Mouse (Mus musculus): ENCODE data around the gene Fv1. TPM values are rescaled to one million over a fixed set of nuclear protein-coding genes. Genes with fewer than 3 reads are reported as not detected.

Gene Fv1
- polyA plus RNA-seq, 1 experiment, result 1.8 TPM

DNA sequence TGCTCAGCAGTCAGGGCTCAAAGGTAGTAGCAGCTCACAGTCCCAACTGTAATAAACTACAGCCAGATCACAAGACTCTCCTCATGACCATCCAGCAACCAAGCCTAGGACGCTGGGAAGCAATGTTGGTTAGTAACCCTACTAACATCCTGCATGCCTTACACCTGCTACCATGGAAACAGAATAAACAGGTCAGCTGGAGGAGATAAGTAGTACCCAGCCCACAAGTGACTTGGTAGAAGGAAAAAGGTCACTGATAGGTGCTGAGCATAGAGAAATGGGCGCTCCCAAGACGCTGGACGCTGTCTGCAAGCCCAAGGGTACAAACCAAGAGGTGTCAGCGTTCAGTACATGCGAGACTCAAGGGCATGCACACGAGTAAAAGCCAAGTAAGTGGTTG is 31.7 kb downstream of the Fv1 start:
- no peak overlapping the region for H3K4me3 ChIP-seq (ENCODE audit: control insufficient read depth, low read depth, low read length)
- TF ChIP-seq POLR2A (IDR thresholded peaks at IDR 0.05; ENCODE audit: control insufficient read depth, low read depth, low read length) (no peak), CTCF (IDR thresholded peaks at IDR 0.05; ENCODE audit: control insufficient read depth, insufficient read depth, insufficient replicate concordance, low read depth, low read length) (no peak)
- H3K27me3 ChIP-seq (ENCODE audit: control insufficient read depth, insufficient read depth, low read length), result no peaks in the 10 kb centered on the region
- H3K36me3 ChIP-seq (ENCODE audit: control insufficient read depth, insufficient read depth, low read length), result peaks cover 4% of the 10 kb centered on the region
- H3K4me1 ChIP-seq (ENCODE audit: control insufficient read depth, insufficient read depth, low read length), result peaks cover 9% of the 10 kb centered on the region
- no peak overlapping the region for H3K27ac ChIP-seq (ENCODE audit: control insufficient read depth, insufficient read depth, low read depth, low read length)

DNA sequence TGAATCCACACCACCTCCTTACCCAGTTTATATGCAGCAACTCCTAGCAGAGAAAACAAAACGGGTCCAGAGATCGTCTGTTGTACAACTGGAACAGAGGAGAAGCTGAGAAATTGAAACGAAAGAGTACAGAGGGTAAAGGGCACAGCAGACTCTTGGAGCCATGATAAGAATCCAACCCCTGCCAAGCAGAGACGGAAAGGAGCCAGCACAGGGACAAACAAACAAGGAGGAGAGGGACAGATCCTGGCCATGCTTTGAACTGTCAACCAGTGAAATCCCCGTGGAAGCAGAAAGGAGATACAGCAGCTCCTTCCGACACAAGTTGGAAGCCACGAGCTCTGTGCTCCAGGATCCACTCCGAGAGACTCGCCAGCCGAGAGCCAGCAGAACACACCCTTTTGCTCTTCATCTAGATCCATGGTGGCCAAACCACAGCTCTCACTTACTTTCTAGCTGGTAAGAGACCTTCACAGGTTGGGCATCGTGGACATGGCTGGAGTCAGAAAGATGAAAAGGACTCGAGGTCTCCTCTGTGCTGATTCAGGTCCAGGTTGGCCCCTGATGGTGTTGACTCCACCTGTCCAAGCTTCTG is 34.2 kb downstream of the Fv1 start:
- Histone ChIP-seq H3K4me3 (ENCODE audit: control insufficient read depth, low read depth, low read length) (peak overlapping the region; percentile 100), H3K27me3 (ENCODE audit: control insufficient read depth, insufficient read depth, low read length) (no peaks in the 10 kb centered on the region), H3K27ac (ENCODE audit: control insufficient read depth, insufficient read depth, low read depth, low read length) (no peak overlapping the region), H3K4me1 (ENCODE audit: control insufficient read depth, insufficient read depth, low read length) (peaks cover 13% of the 10 kb centered on the region), H3K36me3 (ENCODE audit: control insufficient read depth, insufficient read depth, low read length) (peaks cover 4% of the 10 kb centered on the region)
- TF ChIP-seq POLR2A (IDR thresholded peaks at IDR 0.05; ENCODE audit: control insufficient read depth, low read depth, low read length) (no peak), CTCF (IDR thresholded peaks at IDR 0.05; ENCODE audit: control insufficient read depth, insufficient read depth, insufficient replicate concordance, low read depth, low read length) (no peak)

- TF ChIP-seq CTCF (IDR thresholded peaks at IDR 0.05; ENCODE audit: control insufficient read depth, insufficient read depth, insufficient replicate concordance, low read depth, low read length) (no peak), POLR2A (IDR thresholded peaks at IDR 0.05; ENCODE audit: control insufficient read depth, low read depth, low read length) (no peak)
- H3K27ac ChIP-seq (ENCODE audit: control insufficient read depth, insufficient read depth, low read depth, low read length), result no peak overlapping the region
- H3K36me3 ChIP-seq (ENCODE audit: control insufficient read depth, insufficient read depth, low read length), result peaks cover 4% of the 10 kb centered on the region
- no peaks in the 10 kb centered on the region for H3K27me3 ChIP-seq (ENCODE audit: control insufficient read depth, insufficient read depth, low read length)
- H3K4me1 ChIP-seq (ENCODE audit: control insufficient read depth, insufficient read depth, low read length), result peaks cover 13% of the 10 kb centered on the region
- peak overlapping the region; percentile 100 for H3K4me3 ChIP-seq (ENCODE audit: control insufficient read depth, low read depth, low read length)
Measured at GRCm38 (mm10) chr4:147903601-147904000, 34.8 kb downstream of the Fv1 start.

DNA sequence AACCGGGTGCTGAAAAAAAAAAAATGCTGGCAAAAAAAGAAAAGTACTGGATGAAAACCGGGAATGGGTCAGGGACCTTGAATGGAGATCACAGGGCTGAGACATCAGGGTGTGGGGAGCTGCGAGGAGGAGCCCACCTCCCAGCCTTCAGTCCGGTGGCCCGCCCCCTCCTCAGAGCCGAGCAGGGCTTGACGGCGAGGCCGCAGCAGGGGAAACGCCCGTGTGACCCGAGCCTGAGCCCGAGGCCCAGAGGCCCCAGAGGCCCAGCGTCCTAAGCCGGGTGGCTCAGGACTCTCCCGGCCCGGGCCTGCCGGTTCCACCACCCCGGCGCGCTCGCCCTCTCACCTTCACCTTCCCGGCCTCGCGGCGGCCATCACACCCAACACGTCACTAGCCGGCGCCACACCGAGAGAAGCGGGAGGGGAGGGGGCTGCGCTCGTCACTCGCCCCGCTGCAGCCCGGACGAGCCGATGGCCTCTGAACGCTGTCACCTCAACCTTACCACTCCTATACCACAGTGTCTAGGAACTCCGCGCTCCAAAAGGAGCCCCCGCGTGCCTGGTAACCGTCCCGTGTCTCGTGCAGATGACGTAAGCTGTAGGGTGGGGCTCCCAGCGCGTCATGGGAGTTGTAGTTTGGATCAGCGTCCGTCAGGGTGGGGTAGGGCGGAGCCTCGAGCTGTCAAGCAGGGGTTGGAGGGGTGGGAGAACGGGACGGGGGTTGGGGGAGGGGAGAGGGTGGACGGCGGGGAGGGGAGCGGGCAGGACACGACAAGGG is 35.7 kb downstream of the Fv1 start, which contains the start of gene Mfn2:
TSS of gene Mfn2 (minus strand) at position 392 of the 777 bp plus-strand sequence.
- H3K27me3 ChIP-seq (ENCODE audit: control insufficient read depth, insufficient read depth, low read length), result no peaks in the 10 kb centered on the region
- peaks cover 4% of the 10 kb centered on the region for H3K36me3 ChIP-seq (ENCODE audit: control insufficient read depth, insufficient read depth, low read length)
- peaks cover 13% of the 10 kb centered on the region for H3K4me1 ChIP-seq (ENCODE audit: control insufficient read depth, insufficient read depth, low read length)
- TF ChIP-seq CTCF (IDR thresholded peaks at IDR 0.05; ENCODE audit: control insufficient read depth, insufficient read depth, insufficient replicate concordance, low read depth, low read length) (peak; percentile 5; the same call in 1 of the 2 replicates), POLR2A (IDR thresholded peaks at IDR 0.05; ENCODE audit: control insufficient read depth, low read depth, low read length) (peak; percentile 59)
- peak within 1 kb of the TSS; percentile 100 for H3K4me3 ChIP-seq (ENCODE audit: control insufficient read depth, low read depth, low read length)
- H3K27ac ChIP-seq (ENCODE audit: control insufficient read depth, insufficient read depth, low read depth, low read length), result peak within 1 kb of the TSS; percentile 99

DNA sequence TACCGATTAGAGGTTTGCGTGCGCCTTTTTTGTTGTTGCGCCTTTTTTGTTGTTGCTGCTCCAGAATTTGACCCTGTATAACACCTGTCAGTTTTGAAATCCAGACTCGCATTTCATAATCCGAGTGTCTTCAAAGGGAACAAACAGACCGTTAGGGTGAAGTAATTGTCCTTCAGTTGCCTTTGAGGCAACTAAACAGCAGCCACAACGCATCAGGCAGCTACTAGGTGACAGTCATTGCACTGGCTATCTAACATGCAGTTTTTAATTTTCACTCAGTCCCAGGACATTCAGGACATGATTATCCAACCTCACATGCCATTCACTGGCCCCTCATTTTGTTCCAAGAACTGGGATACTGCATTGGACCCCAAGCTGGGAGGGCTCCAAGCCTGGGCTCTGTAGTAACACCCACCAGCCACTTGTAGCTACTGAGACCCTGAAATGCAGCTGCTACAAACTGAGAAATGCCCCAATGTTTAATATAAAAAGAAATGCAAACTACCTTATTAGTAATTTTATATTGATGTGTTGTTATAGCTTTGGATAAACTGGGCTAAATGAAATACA is 36.4 kb downstream of the Fv1 start:
- H3K4me3 ChIP-seq (ENCODE audit: control insufficient read depth, low read depth, low read length), result peak overlapping the region; percentile 100
- H3K36me3 ChIP-seq (ENCODE audit: control insufficient read depth, insufficient read depth, low read length), result peaks cover 4% of the 10 kb centered on the region; the same call in 1 of the 2 replicates
- TF ChIP-seq POLR2A (IDR thresholded peaks at IDR 0.05; ENCODE audit: control insufficient read depth, low read depth, low read length) (no peak), CTCF (IDR thresholded peaks at IDR 0.05; ENCODE audit: control insufficient read depth, insufficient read depth, insufficient replicate concordance, low read depth, low read length) (no peak)
- H3K27ac ChIP-seq (ENCODE audit: control insufficient read depth, insufficient read depth, low read depth, low read length), result peak overlapping the region; percentile 57
- H3K27me3 ChIP-seq (ENCODE audit: control insufficient read depth, insufficient read depth, low read length), result no peaks in the 10 kb centered on the region
- H3K4me1 ChIP-seq (ENCODE audit: control insufficient read depth, insufficient read depth, low read length), result peaks cover 13% of the 10 kb centered on the region

DNA sequence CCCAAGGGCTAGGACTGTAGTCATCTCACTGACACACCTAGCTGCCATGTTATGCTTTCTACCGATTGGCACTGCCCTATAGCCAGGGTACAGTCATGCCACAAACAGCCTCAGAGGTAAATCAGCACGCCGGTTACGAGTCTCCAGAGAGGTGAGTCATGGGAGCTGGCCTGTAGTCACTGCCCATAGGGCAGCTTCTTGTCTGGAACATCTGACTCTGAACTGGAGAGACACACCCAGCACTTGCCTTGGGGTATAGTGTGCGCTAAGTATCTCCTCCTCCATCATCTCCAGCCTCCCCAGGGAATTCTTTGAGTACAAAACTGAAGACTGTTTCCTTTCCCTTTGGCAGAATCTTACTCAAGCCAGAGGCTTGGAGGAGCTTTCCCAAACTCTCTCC is 37.5 kb downstream of the Fv1 start:
- H3K4me3 ChIP-seq (ENCODE audit: control insufficient read depth, low read depth, low read length), result no peak overlapping the region
- H3K36me3 ChIP-seq (ENCODE audit: control insufficient read depth, insufficient read depth, low read length), result peaks cover 4% of the 10 kb centered on the region; the same call in 1 of the 2 replicates
- peaks cover 13% of the 10 kb centered on the region for H3K4me1 ChIP-seq (ENCODE audit: control insufficient read depth, insufficient read depth, low read length)
- H3K27me3 ChIP-seq (ENCODE audit: control insufficient read depth, insufficient read depth, low read length), result no peaks in the 10 kb centered on the region
- no peak for TF ChIP-seq CTCF (IDR thresholded peaks at IDR 0.05; ENCODE audit: control insufficient read depth, insufficient read depth, insufficient replicate concordance, low read depth, low read length)
- no peak for TF ChIP-seq POLR2A (IDR thresholded peaks at IDR 0.05; ENCODE audit: control insufficient read depth, low read depth, low read length)
- no peak overlapping the region for H3K27ac ChIP-seq (ENCODE audit: control insufficient read depth, insufficient read depth, low read depth, low read length)

DNA sequence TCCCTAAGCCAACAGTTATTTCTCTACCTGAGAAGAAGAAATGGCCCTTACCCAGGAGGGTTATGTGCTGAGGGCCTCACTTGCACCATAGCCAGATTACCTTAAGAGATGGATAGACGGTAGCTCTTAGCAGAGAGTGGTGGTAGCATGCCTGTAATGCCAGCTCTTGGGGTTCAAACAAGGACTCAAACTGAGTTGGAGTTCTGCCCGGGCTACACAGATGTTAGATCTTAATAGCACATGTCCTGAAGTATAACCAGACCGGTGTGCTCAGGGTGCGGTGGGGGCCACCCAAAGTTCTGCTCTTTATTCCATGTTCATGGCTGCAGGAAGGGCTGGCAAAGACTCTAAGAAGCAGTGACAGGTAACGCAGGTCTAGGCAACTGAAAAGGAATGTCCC is 40.7 kb downstream of the Fv1 start:
- no peaks in the 10 kb centered on the region for H3K36me3 ChIP-seq (ENCODE audit: control insufficient read depth, insufficient read depth, low read length)
- H3K27ac ChIP-seq (ENCODE audit: control insufficient read depth, insufficient read depth, low read depth, low read length), result no peak overlapping the region
- H3K4me3 ChIP-seq (ENCODE audit: control insufficient read depth, low read depth, low read length), result no peak overlapping the region
- no peak for TF ChIP-seq CTCF (IDR thresholded peaks at IDR 0.05; ENCODE audit: control insufficient read depth, insufficient read depth, insufficient replicate concordance, low read depth, low read length)
- TF ChIP-seq POLR2A (IDR thresholded peaks at IDR 0.05; ENCODE audit: control insufficient read depth, low read depth, low read length), result no peak
- H3K27me3 ChIP-seq (ENCODE audit: control insufficient read depth, insufficient read depth, low read length), result no peaks in the 10 kb centered on the region
- H3K4me1 ChIP-seq (ENCODE audit: control insufficient read depth, insufficient read depth, low read length), result peaks cover 8% of the 10 kb centered on the region; the same call in 1 of the 2 replicates

Measured in testis, adult 2 months (tissue).